Mouse (Mus musculus): ENCODE data around the gene Ccdc157.
A peak's percentile ranks its signal among the peaks of the same experiment; 100 is the strongest.

The Ccdc157 gene

DNA sequence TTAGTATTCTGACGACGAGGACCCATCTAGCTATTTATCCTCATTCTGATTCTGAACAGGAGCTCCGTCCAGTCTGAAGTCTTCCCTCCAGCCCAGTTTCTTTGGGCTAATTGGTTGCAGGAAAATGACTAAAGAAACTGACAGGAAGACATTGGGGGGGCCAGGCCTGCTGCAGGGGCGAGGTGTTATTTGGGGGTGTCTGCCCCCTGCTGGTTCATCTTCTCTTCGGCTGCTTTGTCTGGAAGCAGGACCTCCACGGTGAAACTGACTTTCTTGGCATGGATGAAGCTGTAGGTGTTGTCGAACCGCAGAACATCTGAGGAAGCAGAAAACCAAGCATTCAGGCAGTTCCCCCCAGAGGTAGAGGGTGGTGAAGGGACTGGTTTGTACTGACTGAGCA lies 62.0 kb downstream of the Ccdc157 start:
- no peak for DNase-seq

DNA sequence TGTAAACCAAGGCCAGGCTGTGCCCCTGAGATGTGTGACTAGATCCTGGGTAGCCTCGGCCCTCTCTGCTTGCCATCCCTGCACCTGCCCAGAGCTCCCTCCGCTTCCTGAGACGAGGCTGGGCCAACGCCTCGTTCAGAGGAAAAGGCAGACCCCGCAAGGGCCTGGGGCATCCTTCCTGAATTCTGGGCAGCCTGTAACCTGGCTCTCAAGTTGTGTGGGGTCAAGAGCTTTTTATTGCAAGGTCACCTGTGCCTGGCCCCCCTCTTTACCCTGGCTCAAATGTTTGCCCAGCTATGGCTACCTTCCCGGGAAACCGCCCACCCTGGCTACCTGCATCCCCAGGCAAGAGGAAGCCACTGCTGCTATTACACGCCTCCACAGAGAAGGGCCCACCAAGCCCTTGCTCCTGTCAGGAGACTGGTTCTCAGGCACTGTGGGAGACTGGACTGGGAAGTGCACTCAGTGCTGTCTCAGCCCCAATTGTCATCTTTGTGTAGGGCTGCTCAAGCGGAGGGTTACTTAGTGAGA lies 62.9 kb downstream of the Ccdc157 start:
- DNase-seq: peak; percentile 47

DNA sequence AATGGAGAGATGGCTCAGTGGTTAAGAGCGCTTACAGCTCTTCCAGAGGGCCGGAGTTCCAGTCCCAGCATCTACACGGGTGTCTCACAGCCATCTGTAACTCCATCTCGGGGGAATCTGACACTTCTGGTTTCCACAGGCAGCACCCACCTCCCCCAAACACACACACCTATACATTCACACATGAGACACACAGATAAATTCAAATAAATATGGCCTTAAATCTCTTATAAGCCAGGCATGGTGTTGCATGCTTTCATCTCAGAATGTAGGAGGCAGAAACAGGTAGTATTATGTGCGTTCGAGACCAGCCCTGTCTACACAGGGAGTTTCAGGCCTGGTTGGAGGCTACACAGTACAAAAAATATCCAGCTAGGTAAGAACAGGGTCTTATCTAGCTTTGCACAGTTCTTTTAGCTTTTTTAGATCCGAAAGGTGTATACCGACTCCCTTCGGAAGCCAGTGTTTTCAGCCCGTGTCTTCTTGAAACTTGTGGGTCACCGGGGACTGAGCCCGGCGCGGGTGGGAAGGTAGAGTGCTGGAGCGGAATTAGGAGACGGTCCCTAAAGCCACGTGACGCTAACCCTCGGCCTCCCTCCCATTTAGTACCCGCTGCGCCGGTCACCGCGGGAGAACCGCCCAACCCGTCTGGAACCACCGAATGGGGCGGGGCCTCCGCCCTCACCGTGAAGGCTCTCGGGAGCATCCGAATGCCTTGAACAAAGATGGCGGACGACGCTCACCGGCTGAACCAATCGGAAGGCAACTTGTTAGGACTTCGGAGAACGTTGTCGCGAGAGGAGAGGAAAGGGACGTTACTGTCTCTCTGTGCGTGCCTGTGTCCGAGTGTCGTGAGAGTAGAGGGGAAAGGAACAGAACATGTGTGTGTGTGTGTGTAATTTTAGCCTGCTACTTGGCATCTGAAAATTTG lies 63.8 kb downstream of the Ccdc157 start:
- peak; percentile 99 for DNase-seq

DNA sequence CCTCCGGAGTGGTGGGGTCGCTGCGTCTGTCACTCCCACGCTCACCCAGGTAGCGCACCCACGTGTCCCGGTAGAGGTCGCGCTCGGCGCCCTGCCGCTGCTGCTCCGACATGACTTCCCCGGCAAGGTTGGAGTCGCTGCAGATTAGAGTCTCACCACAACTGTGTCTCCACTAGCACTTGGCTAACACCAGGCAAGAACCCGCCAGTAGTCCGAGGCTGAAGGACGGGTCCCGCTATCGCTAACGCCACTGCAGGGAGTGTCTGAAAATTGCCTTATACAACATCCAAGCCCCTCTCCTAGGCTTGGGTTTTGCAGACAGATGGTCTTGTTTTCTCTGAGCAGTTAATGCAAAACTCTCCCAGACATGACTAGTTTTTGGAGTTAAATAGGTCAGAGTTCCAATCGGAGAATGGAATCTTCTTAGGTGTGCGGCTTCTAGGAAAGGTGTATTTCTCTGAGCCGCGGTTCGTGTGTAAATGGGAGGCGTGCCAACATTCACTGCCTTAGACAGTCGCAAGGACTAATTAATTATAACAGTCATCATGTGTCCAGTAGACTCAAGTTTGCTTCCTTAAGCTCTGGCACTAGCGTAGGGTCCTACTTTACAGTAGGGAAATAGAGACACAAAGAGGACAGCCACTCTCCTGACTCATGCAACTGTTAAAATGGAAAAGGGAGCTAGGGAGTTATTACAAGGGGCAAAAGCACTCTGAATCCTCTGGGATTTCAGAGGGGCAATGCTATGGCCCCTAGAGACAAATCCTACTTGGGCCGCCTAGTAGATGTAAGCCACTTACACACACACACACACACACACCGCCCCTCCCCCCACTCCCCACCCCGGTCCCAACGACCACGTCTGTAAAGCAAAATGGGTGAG lies 64.7 kb downstream of the Ccdc157 start, which contains the start of gene Mtfp1:
Gene Mtfp1, minus strand, starts transcription at position 275 of the 883 bp plus-strand sequence.
- DNase-seq: peak; percentile 63

- DNase-seq: peak; percentile 54
Observed at GRCm38 (mm10) chr11:4094378-4095170, 65.5 kb downstream of the Ccdc157 start.

- DNase-seq: peak; percentile 25
Observed at GRCm38 (mm10) chr11:4093459-4094377, 66.4 kb downstream of the Ccdc157 start.
